Mouse (Mus musculus): Measurements from ENCODE around the gene Sh3gl3. TPM values are rescaled to one million over a fixed set of nuclear protein-coding genes. Genes with fewer than 3 reads are reported as not detected.

Gene Sh3gl3
- polyA plus RNA-seq, 1 experiment from 2014 or later, result 4.0 TPM

DNA sequence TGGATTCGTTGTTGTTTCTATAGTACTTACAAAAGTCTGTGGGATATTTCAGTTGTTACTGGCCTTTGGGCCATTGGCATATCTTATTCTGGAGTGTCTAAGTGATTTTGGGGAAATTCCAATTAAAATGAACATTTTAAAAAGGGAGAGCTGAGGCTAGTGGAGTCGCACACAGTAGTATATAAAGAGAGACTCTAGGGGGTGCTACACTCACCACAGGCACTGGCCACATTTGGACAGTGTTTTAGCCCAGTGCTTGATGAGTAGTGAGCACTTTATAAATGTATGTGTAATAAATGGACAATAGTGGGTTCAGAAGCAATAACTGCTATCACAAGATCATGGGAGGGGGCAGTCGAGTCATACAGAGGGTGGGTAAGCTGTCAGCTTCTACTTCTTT is 2.6 kb downstream of the Sh3gl3 start:
- H3K9ac ChIP-seq (ENCODE audit: low read length), result no peak overlapping the region
- H3K4me1 ChIP-seq (replicated peaks; ENCODE audit: control insufficient read depth, insufficient read depth), result 0 out of 2 replicates have a peak, but pooled peaks cover 3% of the 10 kb centered on the region
- H3K27me3 ChIP-seq (ENCODE audit: control insufficient read depth, insufficient read depth, low read length), result no peaks in the 10 kb centered on the region
- H3K9me3 ChIP-seq (ENCODE audit: control insufficient read depth, low read length), result no peaks in the 10 kb centered on the region
- DNase-seq (ENCODE audit: low spot score) (no peak), ATAC-seq (ENCODE audit: low FRiP score, low TSS enrichment) (no peak)
- H3K27ac ChIP-seq (replicated peaks), result no peak overlapping the region
- no peaks in the 10 kb centered on the region for H3K36me3 ChIP-seq (ENCODE audit: control insufficient read depth, insufficient read depth, low read length)
- WGBS, result 68% methylated on average over 3 of the region's 3 CpGs
- no peak overlapping the region for H3K4me3 ChIP-seq (ENCODE audit: low read depth, low read length)
- no peak overlapping the region for H3K4me2 ChIP-seq (replicated peaks; ENCODE audit: low read depth)
- peak; percentile 34 for TF ChIP-seq CTCF (IDR thresholded peaks at IDR 0.05; ENCODE audit: low read depth)
- TF ChIP-seq EP300 (optimal IDR thresholded peaks at IDR 0.05), result no peak

DNA sequence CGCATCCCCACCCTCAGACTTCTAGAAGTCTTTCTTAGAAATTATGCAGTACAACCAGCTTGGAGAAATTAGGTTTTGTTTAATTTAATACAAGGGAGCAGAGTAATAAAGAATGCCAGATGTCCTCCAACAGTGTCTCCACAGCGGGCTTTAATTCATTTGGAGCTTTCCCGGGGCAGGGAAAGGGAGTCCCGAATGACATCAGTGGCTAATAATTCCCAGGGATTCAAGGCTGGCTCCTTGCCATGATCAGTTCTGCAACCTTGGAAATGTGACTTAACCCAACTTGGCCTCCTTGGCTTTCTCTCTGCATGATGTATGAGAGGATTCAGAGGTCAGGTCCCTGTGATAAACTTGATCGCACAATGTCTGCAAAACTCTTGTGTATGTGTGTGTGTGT is 3.7 kb downstream of the Sh3gl3 start:
- ATAC-seq (ENCODE audit: low FRiP score, low TSS enrichment), result no peak
- H3K9ac ChIP-seq (ENCODE audit: low read length), result no peak overlapping the region
- WGBS, result 44% methylated on average over 5 of the region's 5 CpGs
- 0 out of 2 replicates have a peak, but pooled peaks cover 3% of the 10 kb centered on the region for H3K4me1 ChIP-seq (replicated peaks; ENCODE audit: control insufficient read depth, insufficient read depth)
- no peak for TF ChIP-seq CTCF (IDR thresholded peaks at IDR 0.05; ENCODE audit: low read depth)
- no peak for TF ChIP-seq EP300 (optimal IDR thresholded peaks at IDR 0.05)
- no peaks in the 10 kb centered on the region for H3K9me3 ChIP-seq (ENCODE audit: control insufficient read depth, low read length)
- DNase-seq (ENCODE audit: low spot score), result no peak
- no peak overlapping the region for H3K4me2 ChIP-seq (replicated peaks; ENCODE audit: low read depth)
- no peak overlapping the region for H3K27ac ChIP-seq (replicated peaks)
- H3K36me3 ChIP-seq (ENCODE audit: control insufficient read depth, insufficient read depth, low read length), result no peaks in the 10 kb centered on the region
- H3K4me3 ChIP-seq (ENCODE audit: low read depth, low read length), result no peak overlapping the region
- no peaks in the 10 kb centered on the region for H3K27me3 ChIP-seq (ENCODE audit: control insufficient read depth, insufficient read depth, low read length)

DNA sequence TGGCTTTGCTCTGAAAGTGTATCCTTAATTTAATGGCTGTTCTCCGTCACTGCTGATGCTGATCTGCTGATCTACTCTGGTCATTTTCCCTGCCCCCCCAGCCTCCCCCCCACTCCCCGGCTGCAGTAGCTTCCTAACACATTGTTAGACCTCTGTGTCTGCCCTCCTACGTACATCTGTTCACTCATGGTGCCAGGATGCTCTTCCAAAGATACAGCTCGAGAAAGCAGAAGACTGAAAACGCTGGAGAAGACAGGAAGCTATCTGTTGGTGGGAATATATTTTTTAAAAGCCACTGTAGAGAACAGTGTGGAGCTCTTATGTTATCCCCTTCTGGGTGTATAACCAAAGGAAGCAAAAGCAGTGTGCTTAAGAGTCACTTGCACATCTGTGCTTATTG is 7.3 kb downstream of the Sh3gl3 start:
- 0 out of 2 replicates have a peak, but pooled peaks cover 3% of the 10 kb centered on the region for H3K4me1 ChIP-seq (replicated peaks; ENCODE audit: control insufficient read depth, insufficient read depth)
- DNase-seq (ENCODE audit: low spot score) (no peak), ATAC-seq (ENCODE audit: low FRiP score, low TSS enrichment) (no peak)
- no peak overlapping the region for H3K4me3 ChIP-seq (ENCODE audit: low read depth, low read length)
- H3K36me3 ChIP-seq (ENCODE audit: control insufficient read depth, insufficient read depth, low read length), result no peaks in the 10 kb centered on the region
- no peak overlapping the region for H3K27ac ChIP-seq (replicated peaks)
- H3K4me2 ChIP-seq (replicated peaks; ENCODE audit: low read depth), result no peak overlapping the region
- 78% methylated on average over 5 of the region's 5 CpGs for WGBS
- no peaks in the 10 kb centered on the region for H3K27me3 ChIP-seq (ENCODE audit: control insufficient read depth, insufficient read depth, low read length)
- no peak overlapping the region for H3K9ac ChIP-seq (ENCODE audit: low read length)
- TF ChIP-seq EP300 (optimal IDR thresholded peaks at IDR 0.05) (no peak), CTCF (IDR thresholded peaks at IDR 0.05; ENCODE audit: low read depth) (no peak)
- H3K9me3 ChIP-seq (ENCODE audit: control insufficient read depth, low read length), result no peaks in the 10 kb centered on the region

DNA sequence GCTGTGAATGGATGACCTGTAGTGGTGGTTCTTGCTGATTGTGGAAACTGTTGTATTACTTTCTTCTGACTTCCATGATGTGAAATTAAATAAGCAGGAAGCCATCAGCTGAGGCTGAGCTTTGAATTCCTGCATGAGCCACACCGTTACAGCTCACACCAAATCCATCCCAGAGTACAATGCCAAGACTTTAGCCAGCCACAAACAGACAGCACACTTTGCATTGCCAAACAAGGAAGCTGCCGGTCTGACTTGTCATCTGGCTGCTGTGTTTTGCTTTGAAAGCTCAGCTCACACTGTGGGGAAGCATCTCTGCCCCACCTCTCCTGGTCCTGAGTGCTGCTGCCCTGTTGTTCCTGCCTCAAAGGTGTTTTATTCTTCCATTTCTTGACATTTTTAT is 9.1 kb downstream of the Sh3gl3 start:
- Histone ChIP-seq H3K9ac (ENCODE audit: low read length) (no peak overlapping the region), H3K9me3 (ENCODE audit: control insufficient read depth, low read length) (no peaks in the 10 kb centered on the region), H3K36me3 (ENCODE audit: control insufficient read depth, insufficient read depth, low read length) (no peaks in the 10 kb centered on the region), H3K4me1 (replicated peaks; ENCODE audit: control insufficient read depth, insufficient read depth) (no peaks in the 10 kb centered on the region), H3K4me3 (ENCODE audit: low read depth, low read length) (no peak overlapping the region), H3K4me2 (replicated peaks; ENCODE audit: low read depth) (no peak overlapping the region), H3K27ac (replicated peaks) (no peak overlapping the region), H3K27me3 (ENCODE audit: control insufficient read depth, insufficient read depth, low read length) (no peaks in the 10 kb centered on the region)
- no peak for DNase-seq (ENCODE audit: low spot score)
- WGBS, result 26% methylated on average over 2 of the region's 2 CpGs
- ATAC-seq (ENCODE audit: low FRiP score, low TSS enrichment), result no peak
- no peak for TF ChIP-seq EP300 (optimal IDR thresholded peaks at IDR 0.05)
- TF ChIP-seq CTCF (IDR thresholded peaks at IDR 0.05; ENCODE audit: low read depth), result no peak

DNA sequence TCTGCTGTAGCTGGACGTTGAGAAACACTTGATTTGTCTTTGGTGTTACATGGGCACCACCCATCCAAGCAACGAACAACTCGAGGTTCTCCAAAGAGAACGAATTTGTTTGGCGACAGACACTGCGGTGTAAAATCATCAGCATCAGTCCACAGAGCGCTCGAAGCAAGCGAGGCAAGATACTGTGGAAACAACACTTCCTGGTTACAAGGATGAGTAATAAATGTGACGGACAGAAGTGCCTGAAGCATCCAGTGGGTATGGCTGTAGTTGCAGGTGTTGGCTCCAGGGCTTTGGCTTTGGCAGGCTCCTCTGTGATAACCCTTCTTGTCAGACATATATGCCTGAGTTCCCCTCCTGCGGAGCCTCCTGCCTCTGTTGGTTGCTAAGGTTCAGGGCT is 18.0 kb downstream of the Sh3gl3 start:
- DNase-seq (ENCODE audit: low spot score), result no peak
- Histone ChIP-seq H3K4me3 (ENCODE audit: low read depth, low read length) (no peak overlapping the region), H3K4me1 (replicated peaks; ENCODE audit: control insufficient read depth, insufficient read depth) (no peaks in the 10 kb centered on the region), H3K27ac (replicated peaks) (no peak overlapping the region), H3K27me3 (ENCODE audit: control insufficient read depth, insufficient read depth, low read length) (no peaks in the 10 kb centered on the region), H3K9me3 (ENCODE audit: control insufficient read depth, low read length) (no peaks in the 10 kb centered on the region), H3K4me2 (replicated peaks; ENCODE audit: low read depth) (no peak overlapping the region), H3K36me3 (ENCODE audit: control insufficient read depth, insufficient read depth, low read length) (no peaks in the 10 kb centered on the region), H3K9ac (ENCODE audit: low read length) (no peak overlapping the region)
- WGBS, result 83% methylated on average over 11 of the region's 11 CpGs
- ATAC-seq (ENCODE audit: low FRiP score, low TSS enrichment), result no peak
- TF ChIP-seq EP300 (optimal IDR thresholded peaks at IDR 0.05) (no peak), CTCF (IDR thresholded peaks at IDR 0.05; ENCODE audit: low read depth) (no peak)

DNA sequence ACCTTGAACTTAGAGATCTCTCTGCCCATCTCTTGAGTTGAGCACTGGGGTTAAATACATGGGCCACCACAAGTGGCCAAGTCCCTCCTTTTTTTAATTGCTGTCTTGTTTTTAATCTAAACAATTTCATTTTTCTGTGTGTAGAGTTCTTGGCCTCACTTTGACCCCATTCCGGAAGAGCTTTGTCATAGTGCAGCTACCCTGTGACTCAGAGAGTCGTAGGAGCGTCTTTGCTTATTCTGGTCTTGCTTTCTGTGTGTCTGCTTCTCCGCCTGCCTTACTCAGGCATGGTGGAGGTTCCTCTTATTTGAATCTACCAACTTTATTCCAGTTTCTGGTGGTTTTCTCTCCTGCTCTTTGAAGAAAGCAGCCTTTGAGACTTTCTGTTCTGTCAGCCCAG is 18.9 kb downstream of the Sh3gl3 start:
- 34% methylated on average over 4 of the region's 4 CpGs for WGBS
- Histone ChIP-seq H3K9ac (ENCODE audit: low read length) (no peak overlapping the region), H3K4me3 (ENCODE audit: low read depth, low read length) (no peak overlapping the region), H3K27ac (replicated peaks) (no peak overlapping the region), H3K9me3 (ENCODE audit: control insufficient read depth, low read length) (no peaks in the 10 kb centered on the region), H3K4me1 (replicated peaks; ENCODE audit: control insufficient read depth, insufficient read depth) (no peaks in the 10 kb centered on the region), H3K27me3 (ENCODE audit: control insufficient read depth, insufficient read depth, low read length) (no peaks in the 10 kb centered on the region), H3K4me2 (replicated peaks; ENCODE audit: low read depth) (no peak overlapping the region), H3K36me3 (ENCODE audit: control insufficient read depth, insufficient read depth, low read length) (no peaks in the 10 kb centered on the region)
- TF ChIP-seq EP300 (optimal IDR thresholded peaks at IDR 0.05) (no peak), CTCF (IDR thresholded peaks at IDR 0.05; ENCODE audit: low read depth) (no peak)
- no peak for ATAC-seq (ENCODE audit: low FRiP score, low TSS enrichment)
- no peak for DNase-seq (ENCODE audit: low spot score)
